Mouse (Mus musculus): ENCODE data around the gene Plgrkt. TPM values are rescaled to one million over a fixed set of nuclear protein-coding genes. Genes with fewer than 3 reads are reported as not detected.

Plgrkt gene
- total RNA-seq, 2 experiments from 2014 or later: 27.6 to 29.3 TPM

GRCm38 (mm10) chr19:29341029-29341428 lies 26.2 kb downstream of the Plgrkt start:
- intact Hi-C loops (cut with DNase I): no loop called here
- TF ChIP-seq CTCF (IDR thresholded peaks at IDR 0.05): no peak
- no peak for DNase-seq (ENCODE audit: extremely low spot score in 1 of 2, low spot score in 2 of 2)

GRCm38 (mm10) chr19:29336624-29337023 lies 30.6 kb downstream of the Plgrkt start:
- no peak for DNase-seq (ENCODE audit: extremely low spot score in 1 of 2, low spot score in 2 of 2)
- intact Hi-C loops (cut with DNase I): no loop called here
- Histone ChIP-seq H3K4me3 (no peak overlapping the region), H3K27ac (no peak overlapping the region)
- TF ChIP-seq CTCF (IDR thresholded peaks at IDR 0.05): no peak; the same call in none of the 2 replicates

More at GRCm38 (mm10) chr19:29341029-29341428, 26.2 kb downstream of the Plgrkt start:
- no peak overlapping the region for H3K4me3 ChIP-seq
- no peak overlapping the region for H3K27ac ChIP-seq

DNA sequence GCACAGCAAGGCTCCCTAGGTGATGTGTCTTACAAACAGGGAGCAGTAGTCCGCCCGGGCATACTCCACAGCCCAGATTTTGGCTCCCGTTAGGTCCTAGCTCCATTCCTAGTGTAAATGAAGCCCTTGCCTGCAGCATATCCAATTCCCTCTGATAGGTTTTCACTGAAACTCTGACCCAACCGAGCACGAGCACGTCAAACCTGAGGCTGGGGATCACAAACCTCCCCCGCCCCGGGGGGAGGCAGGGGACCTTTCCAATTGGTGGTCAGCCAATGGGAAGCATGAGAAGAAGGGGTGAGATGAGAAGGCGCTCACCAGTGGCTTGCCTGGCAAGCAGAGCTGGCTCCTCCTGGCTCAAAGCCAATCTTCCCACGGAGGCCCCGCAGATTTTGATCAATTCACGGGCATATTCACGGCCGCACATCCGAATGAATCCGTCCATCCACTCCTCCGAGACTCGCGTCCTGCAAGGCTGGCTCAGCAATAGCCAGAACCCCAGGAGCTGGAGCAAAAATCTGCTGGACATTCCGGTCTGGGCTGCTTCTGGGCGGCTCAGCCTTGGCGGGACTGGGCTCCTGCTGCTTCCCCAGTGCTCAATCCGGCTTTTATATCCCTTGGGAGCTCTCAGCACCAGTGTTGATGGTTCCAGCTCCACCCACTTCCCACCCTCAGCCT lies 33.0 kb downstream of the Plgrkt start, which contains the start of gene Rln1:
Gene Rln1 (minus strand): TSS at position 603 of the 678 bp plus-strand sequence.
- DNase-seq (ENCODE audit: extremely low spot score in 1 of 2, low spot score in 2 of 2): peak; percentile 26 to 28
- H3K4me3 ChIP-seq: peak within 1 kb of the TSS; percentile 26
- no peak within 1 kb of the TSS for H3K27ac ChIP-seq
- TF ChIP-seq CTCF (IDR thresholded peaks at IDR 0.05): no peak
- intact Hi-C loops (cut with DNase I): no loop called here

DNA sequence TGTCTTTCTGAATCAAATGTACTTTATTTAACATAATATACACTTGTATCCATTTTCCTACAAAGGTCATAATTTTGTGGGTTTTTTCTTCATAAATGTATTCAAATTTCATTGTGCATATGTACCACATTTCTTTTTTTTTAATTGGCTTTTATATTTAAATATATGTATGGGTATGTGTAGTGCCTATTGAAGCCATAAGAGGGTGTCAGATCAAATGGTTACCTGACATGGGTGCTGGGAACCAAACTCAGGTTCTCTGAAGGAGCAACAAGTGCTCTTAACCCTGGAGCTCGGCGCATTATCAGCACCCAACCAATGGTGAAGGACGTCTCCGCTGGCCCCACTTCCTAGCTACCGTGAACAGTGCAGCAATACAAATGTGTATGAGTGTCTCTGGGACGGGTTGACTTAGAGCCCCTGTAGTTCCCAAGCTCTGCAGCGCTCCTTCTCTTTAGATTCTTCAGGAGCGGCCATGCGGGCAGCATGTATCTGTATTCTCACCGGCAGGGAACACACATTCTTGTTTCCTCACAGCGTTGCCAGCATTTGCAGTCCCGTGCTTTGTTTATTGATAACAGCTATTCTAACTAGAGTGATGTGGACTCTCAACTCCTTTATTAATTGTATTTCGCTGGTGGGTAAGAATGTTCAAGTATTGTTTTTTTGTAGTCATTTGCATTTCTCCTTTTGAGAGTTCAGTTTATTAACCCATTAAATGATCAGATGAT lies 40.2 kb downstream of the Plgrkt start:
- no peak overlapping the region for H3K27ac ChIP-seq
- TF ChIP-seq CTCF (IDR thresholded peaks at IDR 0.05): no peak
- intact Hi-C loops (cut with DNase I): no loop called here
- DNase-seq (ENCODE audit: extremely low spot score in 1 of 2, low spot score in 2 of 2): no peak
- no peak overlapping the region for H3K4me3 ChIP-seq

DNA sequence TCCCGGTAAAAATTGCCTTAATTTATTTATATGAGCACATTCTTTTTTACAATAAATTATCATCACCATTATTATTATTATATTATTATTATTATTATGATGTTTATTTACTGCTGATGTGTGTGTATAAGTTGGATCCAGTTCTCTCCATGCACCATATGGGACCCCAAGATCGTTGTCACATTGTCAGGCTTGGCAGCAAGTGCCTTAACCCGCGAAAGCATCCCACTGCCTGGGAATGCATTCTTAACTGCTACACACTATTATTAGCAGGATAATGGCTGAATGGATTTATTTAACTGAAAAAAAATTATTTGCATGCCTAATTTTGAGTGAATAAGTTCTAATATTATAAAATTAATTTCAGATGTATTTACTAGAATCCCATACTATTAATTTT lies 40.8 kb downstream of the Plgrkt start:
- intact Hi-C loops (cut with DNase I): no loop called here
- TF ChIP-seq CTCF (IDR thresholded peaks at IDR 0.05): no peak

GRCm38 (mm10) chr19:29325852-29326180 lies 41.4 kb downstream of the Plgrkt start:
- H3K4me3 ChIP-seq: no peak overlapping the region
- no peak overlapping the region for H3K27ac ChIP-seq
- no peak for DNase-seq (ENCODE audit: extremely low spot score in 1 of 2, low spot score in 2 of 2)
- no peak for TF ChIP-seq CTCF (IDR thresholded peaks at IDR 0.05)
- intact Hi-C loops (cut with DNase I): no loop called here

More for the DNA sequence above, 40.8 kb downstream of the Plgrkt start:
- DNase-seq (ENCODE audit: extremely low spot score in 1 of 2, low spot score in 2 of 2): no peak
- Histone ChIP-seq H3K4me3 (no peak overlapping the region), H3K27ac (no peak overlapping the region)

DNA sequence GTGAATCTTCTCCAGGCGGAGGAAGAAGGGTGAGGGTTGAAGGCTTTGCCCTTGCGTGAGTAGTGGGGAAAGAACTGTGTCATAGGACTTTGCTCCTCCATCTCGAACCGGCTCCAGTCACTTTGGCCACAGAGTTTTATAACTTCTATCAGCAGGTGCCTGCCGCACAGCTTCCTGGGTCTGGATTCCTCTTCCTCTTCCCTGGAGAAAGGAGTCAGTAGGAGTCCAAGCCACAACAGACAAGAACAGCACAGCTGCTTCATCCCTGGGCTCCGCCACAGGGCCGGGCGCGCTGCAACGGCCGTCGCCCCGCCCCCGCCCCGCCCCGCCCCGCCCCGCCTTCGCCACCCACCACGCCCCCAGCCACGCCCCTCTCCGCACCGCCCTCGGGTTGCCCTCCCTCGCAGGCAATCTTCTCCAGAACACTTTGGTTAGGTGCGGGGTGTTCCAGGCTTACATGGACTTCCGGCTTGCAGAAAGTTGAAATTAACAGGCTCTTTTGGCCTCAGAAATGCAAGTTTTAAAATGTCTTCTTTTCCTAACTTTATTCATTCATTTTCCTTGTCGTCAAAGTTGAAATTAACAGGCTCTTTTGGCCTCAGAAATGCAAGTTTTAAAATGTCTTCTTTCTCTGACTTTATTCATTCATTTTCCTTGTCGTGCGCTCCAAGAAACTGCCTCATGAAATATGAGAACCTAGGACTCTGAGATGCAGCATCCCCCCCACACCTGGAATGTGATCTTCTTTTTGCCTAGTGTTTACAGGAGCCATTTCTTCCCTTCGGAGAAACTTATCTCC lies 41.9 kb downstream of the Plgrkt start, which contains the start of gene Insl6:
Gene Insl6 (minus strand): TSS at position 304 of the 799 bp plus-strand sequence.
- peak within 1 kb of the TSS; percentile 38 for H3K4me3 ChIP-seq
- TF ChIP-seq CTCF (IDR thresholded peaks at IDR 0.05): no peak
- peak; percentile 23 to 41 for DNase-seq (ENCODE audit: extremely low spot score in 1 of 2, low spot score in 2 of 2)
- intact Hi-C loops (cut with DNase I): no loop called here
- no peak within 1 kb of the TSS for H3K27ac ChIP-seq

GRCm38 (mm10) chr19:29323416-29324049 lies 43.7 kb downstream of the Plgrkt start:
- DNase-seq (ENCODE audit: extremely low spot score in 1 of 2, low spot score in 2 of 2): no peak
- TF ChIP-seq CTCF (IDR thresholded peaks at IDR 0.05): no peak
- intact Hi-C loops (cut with DNase I): no loop called here
- H3K4me3 ChIP-seq: no peak overlapping the region
- no peak overlapping the region for H3K27ac ChIP-seq

DNA sequence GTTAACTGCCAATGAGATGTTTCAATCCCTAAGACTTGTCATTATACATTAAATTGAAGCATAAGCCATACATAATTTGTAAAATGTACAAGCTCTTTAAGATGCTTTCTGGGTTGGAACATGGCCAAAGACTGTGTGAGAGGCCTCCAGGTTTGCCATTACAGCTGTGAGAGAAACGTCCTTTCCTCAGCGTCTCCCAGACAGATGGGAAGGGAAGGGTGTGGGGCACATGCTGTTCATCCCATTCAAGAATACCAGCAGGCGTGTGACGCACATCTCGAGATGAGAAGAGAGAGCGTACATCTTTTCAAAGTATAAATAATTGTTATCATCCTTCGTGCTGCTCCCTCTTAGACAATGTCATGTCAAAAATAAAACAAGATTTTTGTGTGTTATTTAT lies 54.5 kb downstream of the Plgrkt start:
- intact Hi-C loops (cut with DNase I): no loop called here
- TF ChIP-seq CTCF (IDR thresholded peaks at IDR 0.05): no peak

GRCm38 (mm10) chr19:29311791-29312190 lies 55.4 kb downstream of the Plgrkt start:
- intact Hi-C loops (cut with DNase I): no loop called here
- H3K27ac ChIP-seq: no peak overlapping the region
- TF ChIP-seq CTCF (IDR thresholded peaks at IDR 0.05): no peak
- no peak for DNase-seq (ENCODE audit: extremely low spot score in 1 of 2, low spot score in 2 of 2)
- H3K4me3 ChIP-seq: no peak overlapping the region

More for the DNA sequence above, 54.5 kb downstream of the Plgrkt start:
- DNase-seq (ENCODE audit: extremely low spot score in 1 of 2, low spot score in 2 of 2): no peak
- no peak overlapping the region for H3K27ac ChIP-seq
- no peak overlapping the region for H3K4me3 ChIP-seq

DNA sequence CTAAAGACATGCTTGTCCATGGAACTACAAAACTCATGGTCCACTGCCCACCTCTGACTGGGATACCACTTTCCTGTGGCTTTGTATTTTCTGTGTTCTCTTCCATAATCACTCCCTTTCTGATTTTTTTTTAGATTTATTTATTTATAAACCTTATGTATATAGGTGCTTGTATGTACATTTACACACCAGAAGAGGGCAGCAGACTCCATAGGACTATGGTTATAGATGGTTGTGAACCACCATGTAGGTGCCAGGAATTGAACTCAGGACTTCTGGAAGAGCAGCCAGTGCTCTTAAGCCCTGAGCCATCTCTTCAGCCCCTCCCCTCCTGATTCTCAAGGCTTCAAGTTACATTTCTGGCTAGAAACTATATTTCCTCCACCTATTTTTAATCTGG lies 58.4 kb downstream of the Plgrkt start:
- no peak overlapping the region for H3K27ac ChIP-seq
- intact Hi-C loops (cut with DNase I): loop anchor here (5.0 kb wide), 1 partner anchor 43 kb away; no protein-coding TSS in a partner anchor

More for the DNA sequence above, 58.4 kb downstream of the Plgrkt start:
- H3K4me3 ChIP-seq: no peak overlapping the region
- peak; percentile 30 for TF ChIP-seq CTCF (IDR thresholded peaks at IDR 0.05)
- DNase-seq (ENCODE audit: extremely low spot score in 1 of 2, low spot score in 2 of 2): no peak
